Mouse (Mus musculus) layer of hippocampus, adult 11-12 months (tissue): Measurements from ENCODE around the gene Prkcg.

Experiments used
- DNase-seq: peaks from one replicate; pipeline ENCODE4 v3.0.0; 2022; ENCODE audit warnings: low spot score

Gene Prkcg

GRCm38 (mm10) chr7:3365547-3366279 is 76.7 kb downstream of the Prkcg start:
- DNase-seq = no peak

- DNase-seq = no peak
Observed at GRCm38 (mm10) chr7:3366705-3367516, 77.9 kb downstream of the Prkcg start.

GRCm38 (mm10) chr7:3367569-3367968 is 78.6 kb downstream of the Prkcg start:
- no peak for DNase-seq

GRCm38 (mm10) chr7:3368311-3368710 is 79.3 kb downstream of the Prkcg start:
- peak; percentile 32 for DNase-seq

- DNase-seq = no peak
Observed at GRCm38 (mm10) chr7:3369189-3369588, 80.2 kb downstream of the Prkcg start.

- no peak for DNase-seq
Observed at GRCm38 (mm10) chr7:3370407-3370806, 81.4 kb downstream of the Prkcg start.

- no peak for DNase-seq
Observed at GRCm38 (mm10) chr7:3372376-3372775, 83.4 kb downstream of the Prkcg start.

- DNase-seq = no peak
Observed at GRCm38 (mm10) chr7:3373754-3374153, 84.8 kb downstream of the Prkcg start.

GRCm38 (mm10) chr7:3376831-3377230 is 87.9 kb downstream of the Prkcg start:
- DNase-seq = peak; percentile 60
